Mouse (Mus musculus): ENCODE results near the gene Atraid.
A peak's percentile ranks its signal among the peaks of the same experiment; 100 is the strongest.

The Atraid gene

GRCm38 (mm10) chr5:31054261-31055215, 6.4 kb downstream of the Atraid start, which contains the start of gene Cad:
Gene Cad, plus strand, starts transcription at chr5:31054780.
- peak; percentile 86 to 91 for DNase-seq (ENCODE audit: low spot score in 2 of 2)

- no peak for DNase-seq (ENCODE audit: low spot score in 2 of 2)
These were observed 7.4 kb downstream of the Atraid start for GRCm38 (mm10) chr5:31055216-31056140.

GRCm38 (mm10) chr5:31069810-31070209, 21.7 kb downstream of the Atraid start:
- no peak for DNase-seq (ENCODE audit: low spot score in 2 of 2)

GRCm38 (mm10) chr5:31071059-31071458, 22.9 kb downstream of the Atraid start:
- no peak for DNase-seq (ENCODE audit: low spot score in 2 of 2)

GRCm38 (mm10) chr5:31071821-31072220, 23.7 kb downstream of the Atraid start:
- no peak for DNase-seq (ENCODE audit: low spot score in 2 of 2)

- DNase-seq (ENCODE audit: low spot score in 2 of 2), result no peak
These were observed 25.1 kb downstream of the Atraid start for GRCm38 (mm10) chr5:31073176-31073575.

- no peak for DNase-seq (ENCODE audit: low spot score in 2 of 2)
These were observed 28.2 kb downstream of the Atraid start for GRCm38 (mm10) chr5:31076346-31076745.

- peak; percentile 42 to 58 for DNase-seq (ENCODE audit: low spot score in 2 of 2)
These were observed 32.1 kb downstream of the Atraid start for GRCm38 (mm10) chr5:31080059-31080794.

- no peak for DNase-seq (ENCODE audit: low spot score in 2 of 2)
These were observed 32.7 kb downstream of the Atraid start for GRCm38 (mm10) chr5:31080795-31081164.

GRCm38 (mm10) chr5:31081386-31081785, 33.3 kb downstream of the Atraid start:
- DNase-seq (ENCODE audit: low spot score in 2 of 2), result no peak

- peak in 1 of 2 experiments; percentile 52 for DNase-seq (ENCODE audit: low spot score in 2 of 2)
These were observed 34.2 kb downstream of the Atraid start for GRCm38 (mm10) chr5:31082355-31082754.

GRCm38 (mm10) chr5:31082935-31083625, 35.0 kb downstream of the Atraid start:
- DNase-seq (ENCODE audit: low spot score in 2 of 2), result no peak

- no peak for DNase-seq (ENCODE audit: low spot score in 2 of 2)
These were observed 35.8 kb downstream of the Atraid start for GRCm38 (mm10) chr5:31083949-31084348.

- DNase-seq (ENCODE audit: low spot score in 2 of 2), result no peak
These were observed 38.5 kb downstream of the Atraid start for GRCm38 (mm10) chr5:31086606-31087005.

GRCm38 (mm10) chr5:31087131-31087530, 39.0 kb downstream of the Atraid start:
- no peak for DNase-seq (ENCODE audit: low spot score in 2 of 2)

GRCm38 (mm10) chr5:31092231-31092975, 44.3 kb downstream of the Atraid start:
- DNase-seq (ENCODE audit: low spot score in 2 of 2), result no peak

- DNase-seq (ENCODE audit: low spot score in 2 of 2), result peak in 1 of 2 experiments; percentile 38
These were observed 45.3 kb downstream of the Atraid start for GRCm38 (mm10) chr5:31093151-31094041.

- no peak for DNase-seq (ENCODE audit: low spot score in 2 of 2)
These were observed 46.1 kb downstream of the Atraid start for GRCm38 (mm10) chr5:31094100-31094798.

All from frontal cortex, postnatal 14 days (tissue).